Mouse (Mus musculus) thymus, postnatal 36 days (tissue): ENCODE results near the gene Tcerg1l.

Source experiments
- DNase-seq, 2 experiments: peaks; one replicate each; pipeline ENCODE4 v3.0.0; 2022; ENCODE audit warnings: mixed read lengths in 2 of 2

Tcerg1l gene

DNA sequence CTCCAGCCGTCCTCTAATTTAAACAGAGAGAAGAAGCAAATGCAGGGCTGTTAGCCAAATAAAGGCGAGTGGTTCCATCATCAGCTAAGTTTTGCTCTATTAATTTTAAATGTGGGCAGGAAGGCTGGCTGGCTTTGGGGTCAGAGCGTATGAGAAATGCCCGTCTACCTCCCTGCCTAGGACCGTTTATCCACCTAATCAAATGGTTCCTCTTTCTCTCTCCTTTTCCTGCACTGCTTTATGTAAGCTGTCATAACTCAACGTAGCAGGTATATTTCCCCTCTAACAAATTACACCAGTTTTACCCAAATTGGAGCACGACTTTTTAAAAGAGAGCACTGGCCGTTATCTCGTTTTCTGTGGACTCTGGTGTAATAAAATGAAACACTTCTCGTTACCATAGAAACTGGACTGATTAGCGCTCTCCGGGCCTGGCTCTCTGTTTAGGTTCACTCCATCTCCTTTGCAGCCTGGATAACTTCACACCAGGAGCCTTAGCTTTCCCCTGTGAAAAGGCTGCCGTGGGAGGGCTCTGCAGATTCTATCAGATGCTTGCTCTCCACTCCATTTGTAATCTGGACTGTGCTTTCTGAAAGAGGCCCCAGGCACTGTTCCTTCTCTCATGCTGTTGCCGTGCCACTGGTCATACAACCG is 182.2 kb downstream of the Tcerg1l start:
- no peak for DNase-seq

DNA sequence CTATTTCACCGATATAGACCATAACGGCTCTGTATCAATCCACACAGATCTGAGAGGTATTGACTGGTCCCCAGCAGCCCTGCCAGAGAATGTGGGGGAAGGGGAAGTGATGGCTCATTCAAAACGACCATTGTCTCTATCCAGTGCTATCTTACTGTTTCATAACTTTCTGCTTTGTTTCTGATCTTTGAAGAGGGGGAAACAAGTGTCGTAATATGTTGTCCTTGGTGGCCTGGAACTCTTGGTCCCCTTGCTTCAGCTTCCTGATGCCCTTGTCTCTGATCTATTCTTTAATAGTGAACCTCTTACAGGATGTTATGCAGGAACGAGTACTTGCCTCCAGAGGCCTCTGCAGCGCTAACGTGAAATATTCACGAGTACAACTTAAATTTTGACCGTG is 182.8 kb downstream of the Tcerg1l start:
- DNase-seq: no peak

DNA sequence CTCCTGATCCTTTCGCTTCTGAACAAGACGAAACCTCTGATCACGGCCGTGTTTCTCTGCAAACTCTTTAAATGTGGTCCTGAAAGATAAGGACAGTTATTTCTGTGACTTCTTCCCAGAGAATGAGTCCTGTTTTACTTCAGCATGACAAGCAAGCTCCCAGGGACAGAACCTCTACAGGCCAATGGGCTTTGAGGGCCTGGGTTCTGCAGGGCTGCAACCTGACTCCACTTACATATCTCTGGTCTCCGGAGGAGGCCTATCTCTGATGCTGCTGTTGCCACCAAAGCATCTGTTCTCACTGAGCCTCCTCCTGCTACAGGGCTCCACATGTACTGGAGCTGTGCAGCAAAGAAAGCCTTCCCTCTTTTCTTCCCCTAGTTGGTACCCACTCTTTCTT is 187.8 kb downstream of the Tcerg1l start:
- no peak for DNase-seq

DNA sequence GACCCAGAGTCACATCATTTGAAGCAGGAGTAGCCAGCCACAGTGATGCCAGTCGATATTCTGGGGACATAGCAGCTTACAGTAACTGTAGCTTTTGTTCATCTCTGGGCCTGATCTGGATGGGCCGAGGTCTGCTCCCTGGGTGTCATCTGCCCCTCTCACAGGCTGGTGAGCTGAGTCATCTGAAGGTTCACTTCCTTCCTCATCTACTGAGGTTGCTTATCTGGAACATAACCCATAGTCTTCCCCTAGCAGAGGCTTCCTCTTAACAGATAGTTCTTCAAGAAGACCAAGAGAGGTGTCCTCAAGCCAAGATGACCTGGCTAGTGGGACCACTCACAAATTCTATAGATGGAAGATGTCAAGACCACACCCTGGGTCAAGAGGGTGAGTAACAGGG is 192.4 kb downstream of the Tcerg1l start:
- no peak for DNase-seq

DNA sequence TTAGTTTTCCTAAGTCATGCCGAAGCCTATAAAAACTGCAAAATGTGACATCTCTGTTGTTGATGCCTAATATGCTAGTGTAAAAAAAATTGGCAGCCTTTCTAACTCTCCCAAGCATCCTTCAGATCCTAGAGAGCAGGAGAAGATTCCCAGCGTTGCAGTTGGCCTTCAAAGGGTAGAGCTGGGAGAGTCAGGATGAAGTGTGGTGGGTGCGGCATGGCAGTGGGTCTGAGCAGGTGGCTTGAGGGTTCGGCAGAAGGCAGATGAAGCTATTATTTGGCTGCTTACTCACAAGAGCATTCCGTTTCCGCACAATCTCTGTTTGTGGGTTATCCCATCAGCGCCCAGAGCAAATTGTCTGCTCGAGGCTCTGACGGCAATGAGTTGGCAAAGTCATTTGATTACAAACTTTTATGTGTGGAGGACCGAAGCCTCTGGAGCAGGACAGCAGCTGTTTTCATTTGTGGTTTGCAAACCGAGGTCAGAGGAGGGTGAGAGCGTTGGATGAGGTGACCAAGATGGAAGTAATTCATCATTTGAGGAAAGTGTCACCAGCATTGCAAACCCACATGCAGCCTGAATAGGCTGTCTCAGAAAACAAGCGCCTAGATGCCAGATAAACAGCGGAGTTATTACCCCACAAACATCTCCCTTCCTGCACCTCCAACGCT is 195.2 kb downstream of the Tcerg1l start:
- no peak for DNase-seq

DNA sequence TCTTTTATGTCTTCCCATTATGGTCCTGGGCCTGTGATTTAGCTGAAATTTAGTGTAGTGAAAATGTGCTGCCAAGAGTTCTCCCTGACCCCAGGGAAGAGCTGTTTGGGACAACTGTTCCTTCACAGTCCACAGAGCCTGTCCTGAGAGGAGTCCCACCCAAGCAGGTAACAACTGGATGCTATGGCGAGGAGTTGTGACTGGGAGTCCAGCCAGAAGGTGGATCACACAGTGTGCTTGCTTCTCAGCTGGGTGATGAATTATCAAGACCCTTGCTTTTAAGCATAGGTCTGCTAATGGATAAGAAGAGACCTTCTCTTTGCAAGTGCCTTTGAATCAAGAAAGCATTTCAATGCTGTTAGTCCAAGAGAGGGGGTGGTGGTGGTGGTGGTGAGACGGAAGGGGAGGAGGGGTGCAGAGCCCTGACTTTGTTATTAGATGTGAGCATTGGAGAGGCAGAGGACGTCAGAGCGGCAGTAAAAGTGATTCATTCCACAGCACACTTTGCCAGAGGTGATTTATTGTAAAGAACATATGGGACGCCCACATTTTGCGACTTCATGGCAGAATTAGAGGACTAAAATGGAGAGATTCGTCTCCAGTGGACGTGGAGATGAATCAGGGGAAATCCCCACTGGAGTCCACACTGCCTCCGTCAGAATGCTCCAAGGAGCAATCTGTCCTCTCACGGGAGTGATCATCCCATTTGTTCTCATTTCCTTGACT is 198.0 kb downstream of the Tcerg1l start:
- DNase-seq: no peak

DNA sequence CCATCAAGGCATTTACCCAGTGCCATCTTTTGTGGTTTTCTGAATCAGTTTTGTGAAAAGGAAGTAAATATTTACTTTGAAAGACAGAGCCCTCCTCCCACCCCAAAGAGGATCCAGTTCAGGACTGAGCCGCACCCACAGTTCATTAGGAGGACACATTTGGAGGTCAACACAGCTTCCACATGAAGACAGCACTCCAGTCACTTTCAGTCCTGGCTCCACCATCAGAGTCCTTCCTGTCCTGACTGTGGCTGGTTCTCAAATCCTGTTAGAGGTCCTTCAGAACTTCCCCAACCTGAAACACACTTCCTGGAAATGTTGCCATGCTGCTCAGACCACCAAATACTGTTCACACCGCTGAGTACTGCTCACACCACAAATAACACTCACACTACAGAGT is 201.4 kb downstream of the Tcerg1l start:
- no peak for DNase-seq

DNA sequence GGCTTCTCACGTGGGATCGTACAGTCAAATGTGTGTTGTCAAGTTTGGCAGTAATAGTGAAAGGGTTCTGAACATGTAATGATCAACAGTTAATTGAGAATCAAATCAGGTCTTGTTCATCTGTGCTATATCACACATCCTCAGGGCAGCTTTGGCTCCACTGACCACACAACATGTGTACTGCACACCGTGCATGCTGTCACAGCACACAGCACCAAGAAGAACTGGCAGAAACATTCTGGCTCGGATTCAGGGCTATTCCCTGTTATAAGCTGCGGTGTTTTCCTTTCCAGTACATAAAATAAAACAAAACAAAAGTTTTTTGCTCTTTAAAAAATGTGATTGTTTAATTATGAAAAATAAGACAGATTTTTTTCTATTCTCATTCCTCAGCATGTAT is 213.3 kb downstream of the Tcerg1l start:
- no peak for DNase-seq

DNA sequence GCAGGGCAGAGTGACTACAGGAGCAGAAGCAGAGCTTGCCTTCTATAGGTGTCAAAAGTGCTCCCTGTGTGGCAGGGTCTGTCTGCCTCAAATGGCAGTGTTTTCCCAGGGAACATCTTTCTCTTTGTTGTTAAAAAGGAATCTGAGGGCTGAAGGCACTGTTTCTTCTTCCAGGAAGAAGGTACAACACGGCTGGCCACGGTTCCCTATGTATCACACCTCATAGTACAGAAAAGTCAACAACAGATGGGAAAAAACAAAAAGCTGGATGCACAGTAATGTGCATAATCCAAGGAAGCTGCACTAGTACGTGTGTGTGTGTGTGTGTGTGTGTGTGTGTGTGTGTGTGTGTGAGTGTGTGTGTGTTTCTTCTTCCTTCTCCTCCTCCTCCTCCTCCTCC is 215.3 kb downstream of the Tcerg1l start:
- no peak for DNase-seq

DNA sequence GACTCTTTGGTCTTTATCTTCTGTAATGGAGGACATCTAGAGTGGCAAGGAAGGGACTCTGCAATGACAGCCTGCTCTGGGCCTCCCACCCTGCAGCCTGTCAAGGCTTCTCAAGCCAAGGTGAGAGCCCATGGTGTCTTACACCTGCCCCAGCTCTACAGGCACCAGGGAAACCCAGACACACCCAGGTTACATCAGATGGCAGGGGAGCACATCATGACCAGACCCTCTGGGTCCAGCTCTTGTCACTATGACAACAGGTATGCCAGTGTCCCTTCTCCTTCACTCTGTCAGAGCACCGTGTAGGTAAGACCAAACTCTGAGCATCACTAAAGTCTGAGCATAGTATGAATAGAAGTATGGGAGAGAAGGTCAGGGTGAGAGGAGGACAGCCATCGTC is 218.9 kb downstream of the Tcerg1l start:
- no peak for DNase-seq

DNA sequence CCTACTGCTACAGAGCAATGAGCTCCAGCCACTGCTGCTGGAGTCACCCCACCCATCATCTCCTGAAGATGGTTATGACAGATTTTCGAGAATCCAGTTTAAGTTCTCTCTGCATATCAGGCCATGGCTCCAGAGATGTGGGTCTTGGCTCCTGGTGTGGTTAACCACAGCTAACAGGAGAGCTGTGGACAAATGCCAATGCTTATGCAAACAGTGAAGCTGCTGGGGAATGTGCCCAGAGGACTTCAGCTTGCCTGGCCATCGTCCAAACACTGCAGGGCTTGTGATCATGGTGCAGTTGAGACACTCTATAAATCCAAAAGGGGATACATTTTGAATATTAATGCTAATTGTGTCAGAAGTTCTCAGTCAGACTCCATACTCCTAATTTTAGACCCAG is 221.5 kb downstream of the Tcerg1l start:
- DNase-seq: no peak

DNA sequence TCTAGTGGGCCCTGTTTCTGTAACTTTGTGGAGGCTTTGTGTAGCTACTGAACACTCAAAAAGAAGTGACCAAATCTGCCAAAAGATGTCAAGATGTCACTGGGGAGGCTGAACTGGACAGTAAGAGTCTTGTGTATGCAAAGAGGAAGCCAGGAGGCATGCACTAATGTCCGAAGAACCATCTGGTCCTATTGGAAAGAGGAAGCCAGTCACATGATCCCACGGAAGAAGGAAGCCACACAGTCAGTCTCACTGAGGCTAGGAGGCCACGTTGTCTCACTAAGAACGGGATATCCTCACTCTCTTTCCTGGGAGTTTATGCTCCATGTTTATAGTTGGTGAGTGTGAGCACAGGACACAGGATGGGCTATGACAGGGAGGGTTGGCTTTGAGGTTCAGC is 227.1 kb downstream of the Tcerg1l start:
- DNase-seq: no peak
